Mouse (Mus musculus) NIH3T3 (cell line): Measurements from ENCODE around the gene Ptprj.
"Not testable (repeated sequence)": the region's sequence is repeated elsewhere in the genome, so short reads cannot be mapped to it uniquely, and the experiment has no call there.

Experiments used
- DNase-seq: peaks from one replicate; pipeline ENCODE4 v3.0.0-alpha.2; 2012; ENCODE audit warnings: low read depth

Gene Ptprj

GRCm38 (mm10) chr2:90577451-90578279 is 2.8 kb downstream of the Ptprj start:
- no peak for DNase-seq

GRCm38 (mm10) chr2:90576936-90577335 is 3.5 kb downstream of the Ptprj start:
- no peak for DNase-seq

- DNase-seq, result no peak
These were observed 4.0 kb downstream of the Ptprj start for GRCm38 (mm10) chr2:90576411-90576810.

- DNase-seq, result no peak
These were observed 4.7 kb downstream of the Ptprj start for GRCm38 (mm10) chr2:90575713-90576112.

GRCm38 (mm10) chr2:90575116-90575515 is 5.3 kb downstream of the Ptprj start:
- DNase-seq, result no peak

- DNase-seq, result no peak
These were observed 5.9 kb downstream of the Ptprj start for GRCm38 (mm10) chr2:90574536-90574935.

GRCm38 (mm10) chr2:90573640-90574526 is 6.6 kb downstream of the Ptprj start:
- no peak for DNase-seq

- no peak for DNase-seq
These were observed 8.3 kb downstream of the Ptprj start for GRCm38 (mm10) chr2:90572126-90572525.

- not testable (repeated sequence) for DNase-seq
These were observed 9.0 kb downstream of the Ptprj start for GRCm38 (mm10) chr2:90571399-90571798.

GRCm38 (mm10) chr2:90570871-90571270 is 9.6 kb downstream of the Ptprj start:
- no peak for DNase-seq

GRCm38 (mm10) chr2:90570216-90570615 is 10.2 kb downstream of the Ptprj start:
- no peak for DNase-seq

GRCm38 (mm10) chr2:90568961-90569481 is 11.4 kb downstream of the Ptprj start:
- DNase-seq, result no peak

- DNase-seq, result no peak
These were observed 12.4 kb downstream of the Ptprj start for GRCm38 (mm10) chr2:90568091-90568490.

GRCm38 (mm10) chr2:90566773-90567528 is 13.5 kb downstream of the Ptprj start:
- DNase-seq, result no peak

- no peak for DNase-seq
These were observed 14.4 kb downstream of the Ptprj start for GRCm38 (mm10) chr2:90566046-90566445.

GRCm38 (mm10) chr2:90565192-90565929 is 15.1 kb downstream of the Ptprj start:
- peak; percentile 28 for DNase-seq

- DNase-seq, result no peak
These were observed 15.9 kb downstream of the Ptprj start for GRCm38 (mm10) chr2:90564552-90564951.

- DNase-seq, result no peak
These were observed 17.3 kb downstream of the Ptprj start for GRCm38 (mm10) chr2:90563171-90563570.

GRCm38 (mm10) chr2:90562126-90562670 is 18.2 kb downstream of the Ptprj start:
- no peak for DNase-seq

- no peak for DNase-seq
These were observed 20.1 kb downstream of the Ptprj start for GRCm38 (mm10) chr2:90560197-90560843.
